Mouse (Mus musculus): ENCODE measurements at regions not wholly inside any gene's neighbourhood (a gene's known extent, or its start where the extent isn't known, plus 50 kb on each side); places are given as distances from the start of the nearest gene placed in this dataset.

DNA sequence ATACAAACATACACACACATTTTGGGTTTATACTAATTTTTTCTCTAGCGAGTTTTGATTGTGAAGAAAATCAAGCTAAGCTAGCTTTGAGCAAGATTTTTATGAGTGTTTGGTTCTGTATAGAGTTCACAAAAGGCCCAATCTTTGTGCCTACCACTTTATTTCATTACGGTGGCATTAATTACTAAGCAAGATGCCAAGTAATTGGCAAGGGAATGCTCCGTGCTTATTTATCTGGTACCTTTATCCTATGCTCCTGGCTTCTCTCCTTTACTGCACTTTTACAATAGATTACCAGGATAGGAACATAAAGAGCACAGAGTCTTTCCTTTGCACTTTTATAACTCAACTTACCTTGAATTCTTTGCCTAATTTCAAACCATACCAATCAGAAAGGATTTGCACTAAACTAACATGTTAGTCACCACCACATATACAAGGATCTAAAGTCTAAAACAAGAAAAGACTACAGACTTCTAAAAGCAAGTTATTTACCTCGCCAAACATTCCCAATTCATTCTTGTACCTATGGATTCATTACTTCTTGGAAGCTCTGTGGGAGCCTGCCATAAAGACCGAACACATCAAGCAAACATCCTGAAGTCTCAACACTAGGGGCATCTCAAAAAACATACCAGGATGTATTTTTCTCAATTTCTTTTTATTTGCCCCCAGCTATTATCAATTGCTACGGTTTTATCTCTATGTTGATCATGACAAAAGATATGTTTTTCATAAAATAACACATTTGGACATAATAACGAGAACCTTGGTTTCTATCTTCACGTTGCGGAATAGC lies 537.5 kb downstream of the Prkd1 start:
- intact Hi-C loops (cut with DNase I), result loop anchor here (5.0 kb wide), 2 partner anchors 159 to 719 kb away; no protein-coding TSS in a partner anchor
- DNase-seq (ENCODE audit: low spot score in 2 of 2), result no peak

DNA sequence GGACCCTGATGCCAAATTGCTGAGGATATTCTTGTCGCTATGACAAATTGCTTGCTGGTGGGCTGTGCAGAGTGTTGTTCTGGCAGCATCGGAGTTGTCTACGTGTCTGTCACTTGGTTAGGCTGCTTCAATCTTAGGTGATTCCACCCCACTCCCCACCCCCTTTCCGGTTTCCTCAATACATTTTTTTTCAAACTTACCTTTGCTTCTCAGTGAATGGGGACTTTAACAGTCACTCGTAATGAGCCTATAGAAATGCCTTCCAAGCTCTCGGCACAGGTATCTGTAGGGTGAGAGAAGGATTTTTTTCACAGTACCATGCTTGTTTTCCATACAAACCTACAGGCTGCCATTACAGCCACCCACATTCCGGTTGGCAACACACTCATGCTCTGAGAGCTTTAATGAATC lies 536.8 kb downstream of the Prkd1 start:
- DNase-seq (ENCODE audit: low spot score in 2 of 2), result peak; percentile 64 to 66
- intact Hi-C loops (cut with DNase I), result loop anchor here (5.0 kb wide), 2 partner anchors 160 to 720 kb away; no protein-coding TSS in a partner anchor

DNA sequence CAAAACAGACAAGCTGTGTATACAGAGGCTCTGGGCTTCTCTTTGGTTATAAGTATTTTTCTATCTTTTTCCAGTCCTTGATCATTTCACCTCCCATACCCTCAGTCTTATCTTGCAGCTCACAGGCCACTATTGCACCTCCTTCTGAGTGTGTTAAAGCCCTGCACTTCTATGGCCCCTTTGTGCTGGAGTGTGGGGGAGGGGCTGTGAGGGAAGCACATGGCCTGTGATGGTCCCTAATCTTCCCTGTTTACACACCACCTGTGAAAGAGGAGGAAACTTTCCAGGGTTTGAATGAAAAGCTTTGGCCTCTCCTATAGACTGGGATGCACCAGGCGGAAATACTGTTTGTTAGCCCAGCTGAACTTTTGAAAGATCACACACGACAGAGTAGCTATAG lies 533.0 kb downstream of the Prkd1 start:
- intact Hi-C loops (cut with DNase I), result loop anchor here (5.0 kb wide), 1 partner anchor 739 kb away; no protein-coding TSS in a partner anchor
- no peak for DNase-seq (ENCODE audit: low spot score in 2 of 2)

DNA sequence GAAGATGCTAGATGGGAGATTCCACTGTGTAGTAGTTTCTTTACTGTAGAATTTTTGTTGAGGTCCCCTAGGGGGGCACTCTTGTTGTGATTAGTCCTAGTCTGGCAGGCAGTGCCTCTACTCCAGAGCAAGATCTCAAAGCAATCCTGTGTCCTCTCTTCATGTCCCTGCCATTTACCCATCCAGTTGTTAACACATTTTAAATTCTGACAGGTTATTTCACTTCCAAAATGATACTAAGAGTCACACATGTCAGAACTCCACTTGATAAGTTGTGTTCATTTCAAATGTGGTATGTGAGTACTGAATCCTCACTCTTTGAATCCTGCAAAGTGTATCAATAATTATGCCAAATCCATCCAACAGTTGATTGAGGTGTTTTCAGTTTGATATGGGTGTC lies 530.6 kb downstream of the Prkd1 start:
- DNase-seq (ENCODE audit: low spot score in 2 of 2), result no peak
- intact Hi-C loops (cut with DNase I), result loop anchor here (5.0 kb wide), 1 partner anchor 741 kb away; no protein-coding TSS in a partner anchor

DNA sequence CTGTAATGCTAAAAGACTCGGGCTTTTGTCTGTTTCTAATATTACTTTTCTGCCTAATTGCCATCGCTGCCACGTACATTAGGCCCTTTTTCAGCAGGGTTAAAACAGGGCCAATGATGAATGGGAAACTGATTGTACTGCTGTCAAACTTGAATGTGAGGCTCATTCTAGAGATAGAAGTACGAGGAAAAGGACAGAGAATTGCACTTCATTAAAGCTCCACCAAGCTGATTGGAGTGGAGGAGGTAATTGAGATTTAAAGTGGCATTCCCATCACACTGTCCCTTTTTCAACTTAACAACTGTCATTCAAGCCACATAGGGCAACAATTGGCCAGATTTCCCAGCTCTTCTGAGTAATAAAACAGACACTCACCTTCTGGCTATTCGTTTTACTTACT lies 526.8 kb downstream of the Prkd1 start:
- DNase-seq (ENCODE audit: low spot score in 2 of 2), result no peak
- intact Hi-C loops (cut with DNase I), result loop anchor here (5.0 kb wide), 1 partner anchor 155 kb away; no protein-coding TSS in a partner anchor

DNA sequence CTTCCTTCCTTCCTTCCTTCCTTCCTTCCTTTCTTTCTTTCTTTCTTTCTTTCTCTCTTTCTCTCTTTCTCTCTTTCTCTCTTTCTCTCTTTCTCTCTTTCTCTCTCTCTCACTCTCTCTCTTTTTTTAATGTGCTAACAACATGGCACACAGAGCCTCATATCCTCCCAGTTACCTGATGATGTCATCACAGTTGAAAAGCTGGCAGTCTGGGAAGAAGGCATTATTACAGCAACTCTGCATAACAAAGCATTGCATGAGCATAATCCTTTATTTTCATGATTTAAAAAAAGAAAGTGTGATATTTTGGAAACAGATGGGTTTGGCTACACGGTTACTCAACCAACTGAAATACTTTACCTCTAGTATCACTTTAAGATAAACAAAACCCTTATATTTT lies 525.9 kb downstream of the Prkd1 start:
- intact Hi-C loops (cut with DNase I), result loop anchor here (5.0 kb wide), 1 partner anchor 154 kb away; no protein-coding TSS in a partner anchor
- DNase-seq (ENCODE audit: low spot score in 2 of 2), result no peak

DNA sequence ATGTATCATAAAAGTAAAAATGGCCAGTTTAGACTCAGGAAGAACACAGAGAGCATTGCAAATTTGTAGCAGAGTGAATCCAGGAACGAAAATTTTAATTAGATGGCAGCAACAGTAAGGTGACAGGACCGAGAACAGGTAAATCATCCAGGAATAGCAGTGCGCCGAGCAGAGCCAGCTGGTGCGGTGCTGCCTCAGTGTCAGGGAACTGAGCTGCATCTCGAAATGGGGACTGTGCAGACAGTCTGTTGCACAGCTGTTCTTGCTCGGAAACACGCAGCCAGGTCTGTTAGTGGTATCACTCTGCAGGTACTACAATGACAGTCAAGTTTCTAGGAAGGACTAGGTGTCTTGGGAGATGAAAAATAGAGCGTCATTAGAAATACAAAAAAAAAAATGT lies 490.8 kb downstream of the Prkd1 start:
- intact Hi-C loops (cut with DNase I), result no loop called here
- peak; percentile 11 to 19 for DNase-seq (ENCODE audit: low spot score in 2 of 2)

DNA sequence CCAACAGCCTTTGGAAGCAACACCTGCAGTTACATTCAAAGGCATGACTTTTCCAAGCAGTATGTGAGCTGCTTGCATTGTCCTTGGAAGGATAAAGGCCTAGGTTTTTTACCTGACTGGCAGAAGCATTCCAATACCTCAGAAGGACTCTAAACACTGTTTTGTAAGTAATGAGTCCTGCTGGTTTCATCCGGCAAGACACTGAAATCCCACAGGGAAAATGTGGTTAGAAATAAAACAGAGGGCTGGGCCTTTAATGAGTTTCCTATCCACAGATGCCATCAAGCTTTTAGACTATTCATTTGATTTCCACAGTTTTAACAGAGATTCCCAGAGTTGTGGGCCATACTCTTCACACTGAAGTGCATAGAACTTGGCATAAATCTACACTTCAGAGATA lies 461.6 kb downstream of the Prkd1 start:
- DNase-seq (ENCODE audit: low spot score in 2 of 2), result no peak
- intact Hi-C loops (cut with DNase I), result no loop called here

DNA sequence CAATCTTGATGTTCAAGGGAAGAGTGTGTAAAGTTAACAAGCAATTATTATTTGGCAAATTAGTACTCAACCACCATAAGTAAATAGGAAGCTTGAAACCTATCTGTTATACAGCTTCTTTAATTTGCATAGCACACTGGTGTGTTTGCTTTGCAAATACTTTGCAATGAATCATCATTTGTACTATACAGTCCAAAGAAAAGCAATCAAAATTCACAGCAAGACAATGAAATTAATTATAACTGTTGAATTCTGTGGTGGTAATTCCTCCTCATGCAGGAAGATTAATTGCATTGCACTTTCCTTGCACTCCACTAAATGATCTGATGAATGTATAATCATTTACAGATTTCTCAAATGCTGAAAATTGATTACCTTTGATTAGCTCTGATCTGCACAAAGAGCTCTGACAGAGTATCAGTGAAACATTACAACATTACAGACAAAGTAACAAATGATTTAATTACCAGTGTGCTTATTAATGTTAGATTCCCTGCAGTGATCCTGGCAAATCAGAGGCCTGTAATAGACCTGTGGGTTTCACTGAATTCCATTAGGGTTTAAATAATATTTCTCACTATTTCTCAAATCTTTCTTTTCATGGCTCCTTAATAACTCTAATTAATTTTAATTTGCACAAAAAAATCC lies 457.9 kb downstream of the Prkd1 start:
- intact Hi-C loops (cut with DNase I), result loop anchor here (5.0 to 10.0 kb wide), 2 partner anchors 246 to 814 kb away; no protein-coding TSS in a partner anchor

DNA sequence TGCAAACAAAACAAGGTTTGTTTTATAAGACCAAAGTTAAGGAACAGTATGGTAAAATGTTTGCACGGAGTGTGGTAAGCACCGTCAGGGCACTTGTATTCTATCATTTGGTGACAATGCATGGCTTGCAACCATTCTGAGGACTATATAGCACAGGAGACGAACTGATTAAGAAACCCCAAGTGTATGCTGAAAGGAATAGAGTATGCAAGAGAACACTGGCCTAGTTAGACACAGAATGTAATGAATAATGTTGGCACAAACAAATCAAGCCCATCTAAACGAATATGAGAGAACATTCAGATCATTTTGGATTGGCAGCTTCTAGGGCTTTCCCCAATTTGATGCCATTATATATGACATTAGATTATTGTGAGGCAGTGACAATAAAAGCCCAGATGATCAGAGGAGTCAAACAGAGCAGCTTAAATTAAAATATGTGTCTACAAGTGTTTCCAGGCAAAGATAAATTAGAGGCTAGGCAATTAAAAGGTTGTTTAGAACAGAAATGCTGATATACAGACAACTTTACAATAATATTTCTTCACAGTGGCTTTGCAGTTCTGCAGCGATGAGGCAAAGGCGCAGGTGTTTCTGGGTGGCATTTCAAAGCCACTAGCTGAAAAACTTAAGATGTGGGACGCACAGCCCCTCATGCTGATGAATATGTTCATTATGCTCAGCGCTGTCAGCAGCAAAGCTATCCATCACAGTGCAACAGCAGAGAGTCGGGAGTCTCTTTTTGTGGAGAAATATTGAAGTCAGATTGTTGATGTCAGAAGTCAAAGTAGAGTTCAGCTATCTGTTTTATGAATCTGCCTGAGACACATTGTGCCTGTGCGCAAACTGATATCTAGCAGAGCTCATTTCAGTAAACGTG lies 456.9 kb downstream of the Prkd1 start:
- DNase-seq (ENCODE audit: low spot score in 2 of 2), result peak in 1 of 2 experiments; percentile 15
- intact Hi-C loops (cut with DNase I), result loop anchor here (5.0 to 10.0 kb wide), 2 partner anchors 247 to 815 kb away; no protein-coding TSS in a partner anchor

More for the DNA sequence above, 457.9 kb downstream of the Prkd1 start:
- DNase-seq (ENCODE audit: low spot score in 2 of 2), result no peak

DNA sequence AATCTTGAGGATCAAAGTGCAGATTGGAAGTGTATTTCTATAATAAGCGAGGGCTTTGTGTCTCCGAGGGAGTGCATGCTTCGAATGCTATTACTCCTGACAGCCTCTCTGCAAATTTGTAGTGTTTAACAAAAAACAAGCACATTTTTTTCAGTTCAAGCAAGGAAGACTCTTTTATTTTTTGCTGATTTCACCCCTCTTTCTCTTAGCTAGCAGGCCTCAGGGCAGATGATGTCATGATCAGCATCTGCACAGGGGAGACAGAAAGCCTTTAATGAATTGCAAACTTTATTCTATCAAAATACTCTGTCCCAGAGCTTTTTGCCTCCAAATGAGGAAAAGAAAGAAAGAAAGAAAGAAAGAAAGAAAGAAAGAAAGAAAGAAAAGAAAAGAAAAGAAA lies 455.4 kb downstream of the Prkd1 start:
- DNase-seq (ENCODE audit: low spot score in 2 of 2), result no peak
- intact Hi-C loops (cut with DNase I), result loop anchor here (5.0 to 10.0 kb wide), 2 partner anchors 249 to 816 kb away; no protein-coding TSS in a partner anchor

DNA sequence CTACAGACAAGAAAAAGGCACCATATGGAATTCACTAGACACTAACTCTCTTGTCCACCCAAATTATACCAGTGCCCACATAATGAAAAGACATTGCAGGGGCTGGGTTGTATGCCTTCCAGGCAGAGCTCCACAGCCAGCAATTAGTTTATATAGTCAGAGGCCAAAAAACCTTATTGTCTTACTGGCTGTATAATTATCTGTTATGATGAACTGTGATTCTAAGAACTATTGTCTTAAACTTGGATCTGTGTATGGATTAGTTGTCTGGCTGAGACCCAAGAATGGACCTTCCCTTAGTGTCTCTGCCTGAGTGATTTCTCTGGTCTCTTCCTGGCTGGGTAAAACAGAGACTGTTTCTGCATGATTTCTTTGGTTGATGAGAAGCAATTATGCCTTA lies 454.2 kb downstream of the Prkd1 start:
- intact Hi-C loops (cut with DNase I), result loop anchor here (5.0 to 10.0 kb wide), 2 partner anchors 250 to 817 kb away; no protein-coding TSS in a partner anchor
- no peak for DNase-seq (ENCODE audit: low spot score in 2 of 2)

DNA sequence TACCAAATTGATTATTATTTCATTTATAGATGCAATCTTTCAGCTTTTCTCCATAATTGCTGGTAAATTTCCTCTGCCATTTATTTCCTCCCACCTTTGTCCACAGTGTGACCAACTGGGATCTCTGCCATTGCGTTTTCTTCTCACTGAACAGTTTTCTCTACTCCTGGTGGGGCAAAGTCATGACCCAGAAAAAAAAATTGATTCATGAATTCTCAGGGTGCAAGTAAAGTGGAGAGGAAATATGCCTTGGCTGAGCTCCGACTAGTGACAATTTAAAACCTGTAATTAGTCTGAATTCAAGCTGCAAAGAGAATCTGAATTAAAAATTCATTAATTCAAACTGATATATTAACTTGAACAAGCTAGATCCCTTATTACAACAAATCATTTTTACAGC lies 452.6 kb downstream of the Prkd1 start:
- intact Hi-C loops (cut with DNase I), result loop anchor here (10.0 kb wide), 1 partner anchor 252 kb away; no protein-coding TSS in a partner anchor
- DNase-seq (ENCODE audit: low spot score in 2 of 2), result no peak

DNA sequence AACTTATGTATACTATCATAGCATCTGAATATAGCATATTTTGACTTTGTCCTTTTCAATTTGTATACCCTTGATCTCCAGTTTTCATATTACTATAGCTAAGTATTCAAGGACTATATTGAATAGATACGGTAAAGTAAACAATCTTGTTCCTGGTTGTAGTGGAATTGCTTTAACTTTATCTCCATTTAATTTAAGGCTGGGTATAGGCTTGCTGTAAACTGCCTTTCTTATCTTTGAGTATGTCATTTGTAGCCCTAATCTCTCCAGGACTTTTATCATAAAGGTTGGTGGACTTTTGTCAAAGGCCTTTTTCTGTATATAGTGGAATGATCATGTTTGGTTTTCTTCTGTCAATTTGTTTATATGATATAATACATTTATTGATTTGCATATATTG lies 407.8 kb downstream of the Prkd1 start:
- intact Hi-C loops (cut with DNase I), result no loop called here
- DNase-seq (ENCODE audit: low spot score in 2 of 2), result no peak

DNA sequence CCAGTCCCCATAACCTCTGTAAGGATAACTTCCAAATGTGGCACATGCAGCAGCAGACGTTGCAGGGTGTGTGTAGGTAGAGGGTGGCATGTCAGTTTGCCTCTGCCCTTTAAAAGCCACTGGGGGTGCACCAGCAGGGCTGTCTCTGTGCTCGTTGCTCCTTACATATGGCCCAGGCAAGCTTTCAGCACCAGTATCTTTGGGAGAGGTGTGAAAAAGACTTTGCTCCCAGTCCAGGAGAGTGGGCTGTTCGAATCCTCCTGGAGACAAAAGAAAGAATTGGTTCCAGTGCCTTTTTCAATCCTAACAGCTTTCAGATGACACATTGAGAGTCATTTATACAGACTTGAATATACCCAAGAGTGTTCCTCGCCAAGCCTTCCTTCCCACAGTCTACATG lies 390.0 kb downstream of the Prkd1 start:
- intact Hi-C loops (cut with DNase I), result no loop called here
- DNase-seq (ENCODE audit: low spot score in 2 of 2), result peak; percentile 33 to 63

DNA sequence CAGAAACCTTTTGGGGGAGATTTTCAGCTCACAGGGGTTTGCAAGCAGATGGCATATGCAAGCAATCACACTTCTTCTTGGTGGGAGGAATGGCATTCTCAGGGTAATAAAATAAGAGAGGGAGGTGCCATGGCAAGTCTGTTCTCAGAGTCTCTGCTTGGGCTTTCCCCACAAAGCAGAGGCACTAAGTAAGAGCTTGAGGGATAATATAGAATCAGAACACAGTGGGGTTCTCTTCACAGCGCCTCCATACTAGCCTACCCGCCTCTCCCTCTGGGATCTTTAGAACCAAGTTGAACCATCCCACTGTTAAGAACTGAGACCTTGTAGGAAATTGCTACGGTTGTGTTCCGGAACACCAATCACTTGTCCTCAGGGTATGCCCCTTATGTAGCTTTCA lies 387.8 kb downstream of the Prkd1 start:
- intact Hi-C loops (cut with DNase I), result no loop called here
- DNase-seq (ENCODE audit: low spot score in 2 of 2), result no peak

DNA sequence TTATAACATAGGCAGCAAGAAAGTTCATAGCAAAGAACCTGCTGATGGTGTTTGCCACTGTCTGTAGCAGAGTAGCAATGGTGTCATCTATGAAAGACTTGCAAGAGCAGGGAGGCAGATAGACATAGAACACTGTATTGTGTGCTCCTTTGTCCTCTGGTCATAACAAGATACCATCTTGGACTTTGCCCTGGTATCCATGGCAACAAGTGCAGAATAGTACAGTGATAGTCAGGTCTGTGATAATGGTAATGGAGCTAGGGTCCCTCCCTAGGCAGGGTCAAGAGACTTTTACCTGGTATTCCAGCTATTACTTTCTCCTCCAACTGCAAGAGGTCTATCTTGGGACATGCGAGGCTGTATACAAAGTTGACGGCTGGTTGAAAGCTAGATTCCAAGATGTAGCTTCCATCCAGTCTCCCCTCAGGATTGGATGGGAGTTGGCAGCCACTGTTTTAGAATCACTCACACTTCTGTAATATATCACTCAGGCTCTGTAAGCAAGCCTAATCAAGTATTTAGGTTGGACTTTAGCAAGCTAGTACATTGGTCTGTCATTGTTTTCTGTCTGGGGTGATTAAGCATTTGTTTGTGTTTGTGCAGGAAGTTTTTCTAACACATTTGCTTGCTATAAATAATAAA lies 375.5 kb downstream of the Prkd1 start:
- no peak for DNase-seq (ENCODE audit: low spot score in 2 of 2)
- intact Hi-C loops (cut with DNase I), result no loop called here

DNA sequence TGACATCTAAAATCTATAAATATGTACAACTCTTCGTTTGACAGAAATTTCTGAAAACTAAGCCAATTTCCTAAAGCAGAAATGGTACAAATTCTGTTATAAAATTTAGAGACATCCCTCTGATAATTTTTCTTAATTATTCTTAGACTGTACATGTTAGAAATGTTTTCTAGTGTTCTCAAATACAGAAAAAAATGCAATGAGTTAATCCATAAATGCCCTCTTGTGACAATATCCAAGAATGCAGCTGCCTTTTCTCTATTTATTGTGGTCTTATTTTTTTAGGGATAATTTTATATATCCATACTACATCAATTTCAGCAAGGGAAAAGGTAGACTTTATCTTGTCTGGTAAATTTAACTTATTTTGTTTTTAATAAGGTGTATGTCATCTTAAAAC lies 367.3 kb downstream of the Prkd1 start:
- intact Hi-C loops (cut with DNase I), result no loop called here
- DNase-seq (ENCODE audit: low spot score in 2 of 2), result no peak

Measured in left cerebral cortex, postnatal 36 days (tissue).